Mouse (Mus musculus) G1E (cell line): ENCODE results near the gene Fosl2. TPM values are rescaled to one million over a fixed set of nuclear protein-coding genes. Genes with fewer than 3 reads are reported as not detected.

ENCODE experiments used
- ATAC-seq: 2 replicates; pipeline ENCODE4 v1.8.0; 2016; ENCODE audit warnings: mild to moderate bottlenecking; ENCODE audit not compliant: insufficient number of reproducible peaks, poor library complexity, low FRiP score, severe bottlenecking; ENCODE audit errors: extremely low read depth
- DNase-seq: peaks from one replicate; pipeline ENCODE4 v3.0.0; 2012; ENCODE audit warnings: low spot score
- H3K27me3 ChIP-seq: 2 replicates; pipeline ENCODE4 v1.6.1; 2012; ENCODE audit warnings: mild to moderate bottlenecking, low read length, inconsistent platforms; ENCODE audit not compliant: insufficient read depth
- H3K36me3 ChIP-seq: replicated peaks from 2 replicates; pipeline ENCODE3; 2012; ENCODE audit warnings: mild to moderate bottlenecking, inconsistent platforms
- H3K4me1 ChIP-seq: 2 replicates; pipeline ENCODE4 v1.6.1; 2012; ENCODE audit warnings: low read depth, low read length, inconsistent platforms, mixed read lengths; ENCODE audit not compliant: insufficient read depth
- H3K4me3 ChIP-seq: 2 replicates; pipeline ENCODE4 v1.5.1; 2012; ENCODE audit warnings: low read depth, mild to moderate bottlenecking, inconsistent platforms, low read length, moderate library complexity, mixed read lengths
- H3K9me3 ChIP-seq: replicated peaks from 2 replicates; pipeline ENCODE4 v1.6.1; 2012; ENCODE audit warnings: inconsistent platforms
- CTCF ChIP-seq: IDR thresholded peaks from 2 replicates; pipeline ENCODE4 v1.5.1; 2012; ENCODE audit warnings: low read depth, low read length, inconsistent platforms, mixed read lengths
- GATA1 ChIP-seq: IDR thresholded peaks from 2 replicates; pipeline ENCODE4 v1.6.1; 2012; ENCODE audit warnings: borderline replicate concordance, low read length, inconsistent platforms, mixed read lengths
- GATA2 ChIP-seq: IDR thresholded peaks from 2 replicates; pipeline ENCODE4 v1.6.1; 2012; ENCODE audit warnings: low read depth, low read length, inconsistent platforms, borderline replicate concordance
- POLR2AphosphoS5 ChIP-seq: IDR thresholded peaks from 2 replicates; pipeline ENCODE4 v1.6.1; 2012; ENCODE audit warnings: low read depth, low read length, inconsistent platforms; ENCODE audit not compliant: insufficient replicate concordance
- TAL1 ChIP-seq: conservative IDR thresholded peaks from 2 replicates; pipeline ENCODE4 v1.6.1; 2012; ENCODE audit warnings: low read depth, low read length, inconsistent platforms, mixed read lengths
- polyA plus RNA-seq: library from polyadenylated mRNA; stranded (reverse); fragments of >175 nt; gene quantifications from 2 replicates; pipeline ENCODE4 v1.2.3, GENCODE M21; 2012
- total RNA-seq, 2 experiments: library from RNA; stranded (forward) in 1 of 2; stranded (reverse) in 1 of 2; fragments of 200-1000 nt in 1 of 2; fragments of >200 nt in 1 of 2; fragmentation: Nextera tagmentation in 1 of 2; gene quantifications; 2 replicates each; pipeline ENCODE4 v1.2.3; 2014 to 2017

The Fosl2 gene
- total and polyA plus RNA-seq, 3 experiments: 0.15 to 1.8 (median 0.72) TPM

- Histone ChIP-seq H3K36me3 (no peaks in the 10 kb centered on the region), H3K27me3 (peaks cover 15% of the 10 kb centered on the region), H3K4me3 (no peak overlapping the region), H3K9me3 (no peaks in the 10 kb centered on the region), H3K4me1 (no peaks in the 10 kb centered on the region)
- no peak for ATAC-seq
- TF ChIP-seq GATA2 (no peak), CTCF (peak; percentile 75)
- peak; percentile 74 for DNase-seq
These were observed 62.1 kb downstream of the Fosl2 start for GRCm38 (mm10) chr5:32197698-32198097.

DNA sequence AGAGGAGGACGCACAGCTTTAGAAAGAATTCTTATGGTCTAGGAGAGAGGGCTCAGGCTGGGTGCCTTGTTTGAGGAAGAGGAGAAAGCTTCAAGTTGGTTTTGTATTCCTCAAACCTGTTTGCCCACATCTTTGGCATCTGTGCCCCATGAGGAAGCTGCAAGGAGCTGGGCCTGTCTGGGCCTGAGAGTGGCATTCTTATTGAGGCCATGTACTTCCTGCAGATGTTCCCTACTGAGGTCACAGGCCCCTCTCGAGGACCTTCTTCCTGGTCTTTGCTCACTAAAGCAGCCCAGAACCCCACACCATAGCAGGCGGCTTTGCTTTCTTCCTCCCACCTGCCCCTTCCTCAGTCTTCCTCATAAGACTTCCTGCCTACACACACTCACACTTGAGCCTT is 63.5 kb downstream of the Fosl2 start:
- Histone ChIP-seq H3K36me3 (no peaks in the 10 kb centered on the region), H3K4me3 (no peak overlapping the region), H3K27me3 (peaks cover 15% of the 10 kb centered on the region), H3K4me1 (no peaks in the 10 kb centered on the region), H3K9me3 (no peaks in the 10 kb centered on the region)
- TF ChIP-seq GATA1 (no peak), GATA2 (no peak), CTCF (no peak), POLR2AphosphoS5 (no peak), TAL1 (no peak)
- ATAC-seq (no peak), DNase-seq (no peak)

DNA sequence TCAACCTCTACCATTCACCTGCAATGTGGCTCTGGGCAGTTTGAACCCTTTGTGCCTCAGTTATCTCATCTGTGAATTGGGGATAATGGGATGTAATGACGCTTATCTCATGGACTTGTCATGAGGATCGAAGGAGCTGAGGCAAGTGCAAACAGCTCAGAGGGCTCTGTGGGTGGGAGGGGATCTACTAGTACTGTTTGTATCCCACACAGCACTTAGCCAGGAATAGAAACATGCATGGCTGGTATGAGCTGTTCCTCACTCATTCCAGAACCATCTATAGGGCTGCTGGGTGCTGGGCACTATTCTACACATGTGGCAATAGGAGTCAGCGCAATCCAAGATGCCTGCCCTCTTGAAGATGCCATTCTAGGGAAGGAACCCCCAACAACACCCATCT is 64.0 kb downstream of the Fosl2 start:
- Histone ChIP-seq H3K9me3 (no peaks in the 10 kb centered on the region), H3K4me1 (no peaks in the 10 kb centered on the region), H3K36me3 (no peaks in the 10 kb centered on the region), H3K27me3 (peaks cover 15% of the 10 kb centered on the region), H3K4me3 (no peak overlapping the region)
- no peak for ATAC-seq
- TF ChIP-seq GATA1 (no peak), CTCF (no peak), TAL1 (no peak), POLR2AphosphoS5 (no peak), GATA2 (no peak)
- no peak for DNase-seq

- TF ChIP-seq CTCF (peak; percentile 55), TAL1 (no peak)
- ATAC-seq (no peak), DNase-seq (peak; percentile 13)
- Histone ChIP-seq H3K9me3 (no peaks in the 10 kb centered on the region), H3K4me1 (no peaks in the 10 kb centered on the region), H3K4me3 (no peak overlapping the region), H3K27me3 (peaks cover 9% of the 10 kb centered on the region), H3K36me3 (no peaks in the 10 kb centered on the region)
These were observed 69.1 kb downstream of the Fosl2 start for GRCm38 (mm10) chr5:32204653-32205052.

DNA sequence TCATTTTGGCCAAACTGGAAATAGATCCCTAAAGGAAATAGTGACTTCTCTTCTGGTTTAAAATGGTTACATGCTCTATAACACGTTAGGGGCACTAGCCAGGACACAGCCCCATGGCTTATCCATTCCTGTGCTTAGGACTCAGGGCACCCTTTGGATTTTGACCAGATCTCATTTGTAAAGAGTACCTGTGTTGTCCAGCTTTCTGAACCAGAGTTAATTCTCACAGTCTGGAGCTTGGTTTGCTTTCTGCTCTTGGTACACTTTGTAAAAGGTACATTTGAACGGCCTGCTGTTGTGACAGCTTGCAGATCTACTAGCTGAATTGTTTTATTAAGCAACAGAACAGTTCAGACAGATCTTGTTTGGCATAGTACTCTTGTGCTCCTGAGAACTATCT is 71.1 kb downstream of the Fosl2 start:
- DNase-seq (no peak), ATAC-seq (no peak)
- Histone ChIP-seq H3K36me3 (no peaks in the 10 kb centered on the region), H3K4me3 (no peak overlapping the region), H3K9me3 (no peaks in the 10 kb centered on the region), H3K4me1 (no peaks in the 10 kb centered on the region), H3K27me3 (peaks cover 11% of the 10 kb centered on the region)
- no peak for TF ChIP-seq GATA1
- TF ChIP-seq TAL1: no peak
- no peak for TF ChIP-seq CTCF
- no peak for TF ChIP-seq POLR2AphosphoS5
- TF ChIP-seq GATA2: no peak

Other genes with a start within 250 kb of the Fosl2 start
- gene Plb1, start 96.9 kb downstream of the Fosl2 start, total RNA-seq (2014; fragmentation: Nextera tagmentation): 0.49 TPM in 1 of 2 replicates, not detected in the other
- gene Plb1, start 96.9 kb downstream of the Fosl2 start, total RNA-seq (2017): 0.17 and 0.27 TPM in 2 replicates
- not detected in 2 replicates for gene Plb1, start 96.9 kb downstream of the Fosl2 start, polyA plus RNA-seq